Mouse (Mus musculus) lung, embryonic 15.5 days (tissue): ENCODE results near the gene Lpcat2. TPM values are rescaled to one million over a fixed set of nuclear protein-coding genes. Genes with fewer than 3 reads are reported as not detected.
A peak's percentile ranks its signal among the peaks of the same experiment; 100 is the strongest.

Experiments
- ATAC-seq: fragments of 200-750 bp; cut with Nextera tagmentation; 2 replicates; pipeline ENCODE4 v1.8.0; 2017; ENCODE audit warnings: moderate number of reproducible peaks, borderline replicate concordance; ENCODE audit not compliant: low FRiP score, low TSS enrichment; ENCODE audit errors: extremely low read depth
- H3K27ac ChIP-seq: fragments of 300-500 bp; sonication (generic); 2 replicates; pipeline ENCODE4 v1.5.1; 2015; ENCODE audit warnings: moderate library complexity, mild to moderate bottlenecking, inconsistent platforms
- H3K27me3 ChIP-seq: fragments of 300-500 bp; sonication (generic); 2 replicates; pipeline ENCODE4 v1.6.1; 2015; ENCODE audit warnings: inconsistent platforms
- H3K36me3 ChIP-seq: fragments of 300-500 bp; sonication (generic); 2 replicates; pipeline ENCODE4 v1.6.1; 2015; ENCODE audit warnings: inconsistent platforms
- H3K4me1 ChIP-seq: fragments of 300-500 bp; sonication (generic); 2 replicates; pipeline ENCODE4 v1.6.1; 2015; ENCODE audit warnings: inconsistent platforms
- H3K4me2 ChIP-seq: fragments of 300-500 bp; sonication (generic); 2 replicates; pipeline ENCODE4 v1.6.1; 2015; ENCODE audit warnings: inconsistent platforms, mild to moderate bottlenecking, moderate library complexity
- H3K4me3 ChIP-seq: fragments of 300-500 bp; sonication (generic); 2 replicates; pipeline ENCODE4 v1.5.1; 2015; ENCODE audit warnings: mild to moderate bottlenecking, inconsistent platforms
- H3K9ac ChIP-seq: fragments of 300-500 bp; sonication (generic); 2 replicates; pipeline ENCODE4 v1.6.1; 2015; ENCODE audit warnings: inconsistent platforms
- H3K9me3 ChIP-seq: fragments of 300-500 bp; sonication (generic); 2 replicates; pipeline ENCODE4 v1.6.1; 2016; ENCODE audit warnings: inconsistent platforms
- WGBS: fragments of 180-500 bp; shearing (Covaris S2); methylation state at CpG from one replicate; pipeline ENCODE4 v1.1.7; 2015; 5-methylcytosine and 5-hydroxymethylcytosine counted together
- polyA plus RNA-seq: library from polyadenylated mRNA; unstranded; fragments of >200 nt; fragmentation: Nextera tagmentation; extraction: Ambion mirVana; gene quantifications from 2 replicates; pipeline ENCODE4 v1.2.1, GENCODE M21; 2015

Gene Lpcat2
- polyA plus RNA-seq, 1 experiment from 2014 or later = 7.8 TPM

DNA sequence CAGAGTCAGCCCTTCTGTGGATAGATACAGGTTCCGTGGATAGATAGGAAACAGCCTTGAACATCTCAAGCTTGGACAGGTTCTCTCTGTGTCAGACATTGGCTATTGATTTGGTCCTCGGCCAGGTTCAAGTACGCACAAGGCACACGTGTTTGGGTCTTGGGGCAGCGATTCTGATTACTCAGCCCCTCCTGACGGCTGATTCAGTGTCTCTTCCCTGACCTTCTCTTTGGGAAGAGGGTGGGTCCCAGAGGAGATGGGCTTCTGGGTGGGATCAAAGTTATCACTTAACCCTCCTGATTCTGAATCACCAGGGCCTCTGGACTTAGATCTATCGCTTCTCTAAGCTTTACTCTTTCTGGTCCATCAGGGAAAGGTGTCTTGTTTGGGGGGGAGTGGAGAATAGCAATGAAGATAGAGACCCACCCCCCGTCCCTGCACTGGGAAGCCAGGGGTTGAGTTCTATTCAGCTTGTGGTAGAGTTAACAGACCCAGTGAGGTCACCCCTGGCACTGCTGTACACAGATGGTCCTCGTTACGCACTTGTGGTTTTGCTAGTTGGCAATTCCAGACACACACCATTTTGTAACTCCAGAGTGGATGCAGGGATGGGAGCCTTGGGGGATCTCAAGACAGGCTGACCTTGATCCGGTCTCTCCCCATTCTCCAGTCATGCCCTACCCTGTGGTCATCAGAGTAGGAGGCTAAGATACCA is 20.2 kb upstream of the Lpcat2 start:
- Histone ChIP-seq H3K36me3 (peaks cover 37% of the 10 kb centered on the region), H3K9ac (no peak overlapping the region), H3K27ac (peak overlapping the region; percentile 29; the same call in 1 of the 2 replicates), H3K27me3 (no peaks in the 10 kb centered on the region), H3K4me3 (no peak overlapping the region), H3K9me3 (no peaks in the 10 kb centered on the region), H3K4me1 (peaks cover 13% of the 10 kb centered on the region), H3K4me2 (no peak overlapping the region)
- 75% methylated on average over 11 of the region's 11 CpGs for WGBS
- no peak for ATAC-seq

DNA sequence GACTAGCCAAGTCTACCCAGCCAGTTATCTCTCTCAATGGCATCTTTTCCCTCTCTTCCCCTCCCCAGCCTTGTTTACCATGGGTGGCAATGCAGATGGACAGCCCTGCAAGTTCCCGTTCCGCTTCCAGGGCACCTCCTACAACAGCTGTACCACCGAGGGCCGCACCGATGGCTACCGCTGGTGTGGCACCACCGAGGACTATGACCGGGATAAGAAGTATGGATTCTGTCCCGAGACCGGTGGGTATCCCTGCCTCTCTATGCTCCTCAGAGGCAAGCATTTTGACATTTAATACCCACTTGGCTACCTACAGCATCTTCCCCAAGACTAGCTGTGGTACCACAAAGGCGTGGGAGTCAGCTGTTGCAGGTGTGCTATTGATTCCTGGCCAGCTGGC is 19.2 kb upstream of the Lpcat2 start:
- no peak overlapping the region for H3K9ac ChIP-seq
- no peaks in the 10 kb centered on the region for H3K9me3 ChIP-seq
- no peak overlapping the region for H3K4me3 ChIP-seq
- H3K27me3 ChIP-seq = no peaks in the 10 kb centered on the region
- H3K27ac ChIP-seq = no peak overlapping the region
- no peak for ATAC-seq
- 93% methylated on average over 11 of the region's 11 CpGs for WGBS
- peaks cover 13% of the 10 kb centered on the region for H3K4me1 ChIP-seq
- H3K36me3 ChIP-seq = peaks cover 34% of the 10 kb centered on the region
- H3K4me2 ChIP-seq = no peak overlapping the region

DNA sequence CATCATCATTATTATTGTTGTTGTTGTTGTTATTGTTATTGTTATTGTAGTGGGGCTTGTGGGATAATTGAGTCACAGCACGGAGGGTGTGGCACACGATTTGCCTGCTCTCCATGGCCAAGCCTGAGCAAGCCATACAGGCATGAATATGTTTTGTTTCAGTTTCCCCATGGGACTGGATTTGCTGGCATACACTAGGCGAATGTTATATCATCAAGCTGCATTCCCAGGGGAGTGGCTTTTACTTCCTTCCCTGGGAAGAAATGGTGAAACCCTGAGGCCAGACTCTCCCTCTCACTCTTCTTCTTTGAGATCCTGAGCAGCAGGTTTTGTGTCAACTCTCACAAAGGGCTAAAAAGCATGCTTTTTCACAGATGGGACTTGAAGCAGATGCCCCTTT is 16.5 kb upstream of the Lpcat2 start:
- H3K27ac ChIP-seq = no peak overlapping the region
- H3K4me1 ChIP-seq = peaks cover 12% of the 10 kb centered on the region
- peaks cover 25% of the 10 kb centered on the region for H3K36me3 ChIP-seq
- no peak overlapping the region for H3K4me3 ChIP-seq
- WGBS = 89% methylated on average over 3 of the region's 3 CpGs
- H3K9ac ChIP-seq = no peak overlapping the region
- H3K27me3 ChIP-seq = no peaks in the 10 kb centered on the region
- H3K9me3 ChIP-seq = no peaks in the 10 kb centered on the region
- ATAC-seq = no peak
- H3K4me2 ChIP-seq = no peak overlapping the region

DNA sequence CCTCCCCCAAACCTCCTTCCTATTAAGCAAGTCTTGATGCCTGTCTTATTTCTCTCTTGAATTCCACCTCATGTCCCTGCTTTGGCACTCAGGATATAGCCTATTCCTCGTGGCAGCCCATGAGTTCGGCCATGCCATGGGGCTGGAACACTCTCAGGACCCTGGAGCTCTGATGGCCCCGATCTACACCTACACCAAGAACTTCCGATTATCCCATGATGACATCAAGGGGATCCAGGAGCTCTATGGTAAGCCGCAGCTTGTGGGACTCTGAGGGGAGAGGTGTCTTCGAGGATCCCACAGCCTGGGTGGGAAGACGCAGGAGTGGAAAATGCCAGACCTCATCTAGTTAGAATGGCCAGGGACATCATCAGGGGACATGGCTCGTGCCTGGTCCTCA is 16.0 kb upstream of the Lpcat2 start:
- Histone ChIP-seq H3K4me3 (no peak overlapping the region), H3K27me3 (no peaks in the 10 kb centered on the region), H3K36me3 (peaks cover 28% of the 10 kb centered on the region), H3K4me2 (no peak overlapping the region), H3K9me3 (no peaks in the 10 kb centered on the region), H3K4me1 (peaks cover 7% of the 10 kb centered on the region), H3K27ac (no peak overlapping the region), H3K9ac (no peak overlapping the region)
- no peak for ATAC-seq
- 90% methylated on average over 8 of the region's 8 CpGs for WGBS

DNA sequence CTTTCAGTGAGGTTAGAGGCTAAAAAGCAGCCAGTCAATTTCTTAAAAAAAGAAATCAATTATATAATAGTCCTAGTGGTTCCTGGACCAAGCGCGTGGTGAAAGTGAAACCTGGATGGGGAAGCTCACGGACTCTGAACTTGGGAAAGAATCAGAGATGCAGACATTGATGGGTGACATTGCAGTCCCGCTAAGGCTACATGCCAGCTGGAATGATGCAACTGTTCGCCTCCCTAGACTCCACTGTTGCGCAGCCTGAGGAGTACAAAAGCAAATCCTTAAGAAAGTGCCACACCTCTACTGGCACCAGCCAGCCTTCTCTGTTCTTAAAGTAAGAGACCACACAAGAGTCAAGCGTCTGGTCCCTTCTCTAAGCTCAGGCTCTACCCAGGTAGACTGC is 15.3 kb upstream of the Lpcat2 start:
- H3K27ac ChIP-seq = no peak overlapping the region
- no peak for ATAC-seq
- no peaks in the 10 kb centered on the region for H3K9me3 ChIP-seq

DNA sequence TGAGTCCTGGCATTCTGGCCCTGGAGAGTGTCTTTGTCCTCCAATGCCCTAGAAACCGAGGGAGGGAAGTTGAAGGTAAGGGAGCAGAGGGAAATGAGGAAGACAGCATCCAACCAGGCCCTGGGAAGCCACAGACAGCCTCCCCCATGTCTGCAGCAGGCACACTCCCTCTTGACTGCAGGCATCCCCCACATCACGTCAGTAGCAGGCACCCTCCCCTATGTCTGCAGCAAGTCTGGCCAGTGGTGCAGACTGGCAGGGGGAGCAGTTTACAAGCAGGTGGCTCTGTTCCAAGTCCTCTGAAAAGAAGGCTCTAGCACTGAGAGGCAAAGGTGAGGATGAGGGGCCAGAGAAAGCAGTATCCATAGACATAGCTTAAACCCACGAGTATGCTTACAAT is 8.5 kb upstream of the Lpcat2 start:
- Histone ChIP-seq H3K27me3 (no peaks in the 10 kb centered on the region), H3K4me1 (peaks cover 56% of the 10 kb centered on the region), H3K36me3 (peaks cover 14% of the 10 kb centered on the region), H3K4me2 (peak overlapping the region; percentile 38), H3K9ac (no peak overlapping the region), H3K9me3 (no peaks in the 10 kb centered on the region), H3K27ac (peak overlapping the region; percentile 42), H3K4me3 (no peak overlapping the region)
- ATAC-seq = no peak
- WGBS = 23% methylated on average over 3 of the region's 3 CpGs

More for the DNA sequence above, 15.3 kb upstream of the Lpcat2 start:
- Histone ChIP-seq H3K4me1 (no peaks in the 10 kb centered on the region), H3K27me3 (no peaks in the 10 kb centered on the region), H3K36me3 (peaks cover 28% of the 10 kb centered on the region), H3K4me2 (no peak overlapping the region), H3K4me3 (no peak overlapping the region), H3K9ac (no peak overlapping the region)
- 81% methylated on average over 7 of the region's 7 CpGs for WGBS

DNA sequence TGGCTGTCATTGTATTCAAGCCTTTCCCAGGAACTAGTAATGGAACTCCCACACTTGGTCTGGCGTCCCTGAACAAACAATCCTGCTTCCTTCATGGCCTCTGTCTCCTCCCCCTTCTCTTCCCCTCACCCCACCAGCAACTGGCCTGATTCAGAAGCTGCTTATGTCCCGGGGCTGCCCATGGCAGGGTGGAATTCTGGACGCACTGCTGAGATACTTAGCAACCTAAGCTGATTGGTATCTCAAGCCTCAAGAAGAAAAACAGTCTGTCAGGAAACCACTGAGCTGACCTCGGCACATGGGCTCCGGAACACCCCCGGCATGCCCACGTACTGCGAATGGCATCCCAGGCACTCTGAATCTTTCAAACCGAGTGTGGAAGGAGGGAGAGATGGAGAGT is 7.8 kb upstream of the Lpcat2 start:
- WGBS = 23% methylated on average over 9 of the region's 9 CpGs
- H3K27ac ChIP-seq = peak overlapping the region; percentile 42
- H3K4me3 ChIP-seq = no peak overlapping the region
- no peaks in the 10 kb centered on the region for H3K27me3 ChIP-seq
- peak overlapping the region; percentile 38 for H3K4me2 ChIP-seq
- H3K36me3 ChIP-seq = peaks cover 15% of the 10 kb centered on the region
- no peaks in the 10 kb centered on the region for H3K9me3 ChIP-seq
- H3K4me1 ChIP-seq = peaks cover 61% of the 10 kb centered on the region
- no peak for ATAC-seq
- H3K9ac ChIP-seq = no peak overlapping the region

DNA sequence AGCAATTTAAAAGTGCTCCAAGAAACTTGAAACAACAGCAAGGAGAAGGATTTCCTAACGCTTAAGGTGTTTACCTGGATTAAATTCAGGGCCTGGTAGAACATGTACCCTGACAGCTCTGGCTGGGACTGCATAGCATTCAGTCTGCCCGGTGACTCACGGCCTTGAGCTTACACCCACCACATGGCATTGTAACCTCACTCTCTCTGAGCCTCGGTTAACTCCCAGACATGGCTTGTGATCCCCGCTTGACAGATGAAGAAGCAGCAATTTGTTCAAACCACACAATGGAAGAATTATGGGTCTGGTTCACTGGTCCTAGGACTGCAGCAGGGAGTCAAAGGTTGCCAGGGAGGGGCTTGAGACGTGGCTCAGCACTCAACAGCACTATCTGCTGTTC is 5.9 kb upstream of the Lpcat2 start:
- ATAC-seq = no peak
- H3K4me2 ChIP-seq = no peak overlapping the region
- H3K4me1 ChIP-seq = peaks cover 78% of the 10 kb centered on the region
- WGBS = 61% methylated on average over 6 of the region's 6 CpGs
- peak overlapping the region; percentile 52 for H3K27ac ChIP-seq
- no peaks in the 10 kb centered on the region for H3K27me3 ChIP-seq
- H3K9me3 ChIP-seq = no peaks in the 10 kb centered on the region
- peaks cover 15% of the 10 kb centered on the region for H3K36me3 ChIP-seq
- H3K4me3 ChIP-seq = no peak overlapping the region
- no peak overlapping the region for H3K9ac ChIP-seq

DNA sequence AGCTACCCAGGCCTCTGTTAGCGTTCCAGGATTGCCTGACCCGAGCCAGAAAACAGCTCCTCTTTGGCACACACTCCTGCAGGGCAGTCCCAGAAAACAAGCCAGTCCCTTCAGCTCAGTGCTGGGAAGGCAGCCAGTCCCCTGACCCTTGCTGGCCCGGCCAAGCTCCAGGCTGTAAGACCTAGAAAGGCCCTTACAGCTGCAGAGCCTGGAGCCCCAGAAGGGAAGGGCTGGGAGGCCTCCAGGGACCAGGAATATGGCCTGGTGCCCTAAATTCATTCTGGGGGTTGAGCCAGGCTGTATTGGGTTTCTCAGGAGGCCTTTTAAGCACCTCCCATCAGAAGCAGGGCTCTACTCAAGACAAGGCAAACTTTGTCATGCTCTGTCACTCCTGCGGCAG is 4.9 kb upstream of the Lpcat2 start:
- ATAC-seq = peak; percentile 89
- no peak overlapping the region for H3K9ac ChIP-seq
- H3K4me3 ChIP-seq = no peak overlapping the region
- H3K4me1 ChIP-seq = peaks cover 84% of the 10 kb centered on the region
- H3K9me3 ChIP-seq = no peaks in the 10 kb centered on the region
- 40% methylated on average over 4 of the region's 4 CpGs for WGBS
- no peak overlapping the region for H3K4me2 ChIP-seq
- peaks cover 14% of the 10 kb centered on the region for H3K36me3 ChIP-seq
- H3K27me3 ChIP-seq = no peaks in the 10 kb centered on the region
- peak overlapping the region; percentile 52 for H3K27ac ChIP-seq

DNA sequence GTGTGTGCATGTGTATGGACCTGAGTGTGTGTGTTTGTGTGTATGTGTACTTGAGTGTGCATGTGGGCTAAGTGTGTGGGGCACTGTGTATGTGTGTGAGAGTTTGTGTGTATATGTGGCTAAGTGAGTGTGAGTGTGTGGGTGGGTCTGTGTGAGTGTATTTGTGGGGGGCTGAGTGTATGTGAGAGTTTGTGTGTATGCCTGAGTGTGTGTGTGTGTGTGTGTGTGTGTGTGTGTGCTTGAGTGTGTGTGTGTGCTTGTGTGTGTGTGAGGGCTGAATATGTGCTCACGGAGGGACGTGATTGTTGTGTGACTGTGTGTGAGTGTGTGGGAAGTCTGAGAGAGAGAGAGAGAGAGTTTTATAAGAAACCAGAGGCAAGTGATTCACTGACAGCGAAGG is 3.8 kb upstream of the Lpcat2 start:
- H3K4me1 ChIP-seq = peaks cover 85% of the 10 kb centered on the region
- no peaks in the 10 kb centered on the region for H3K27me3 ChIP-seq

DNA sequence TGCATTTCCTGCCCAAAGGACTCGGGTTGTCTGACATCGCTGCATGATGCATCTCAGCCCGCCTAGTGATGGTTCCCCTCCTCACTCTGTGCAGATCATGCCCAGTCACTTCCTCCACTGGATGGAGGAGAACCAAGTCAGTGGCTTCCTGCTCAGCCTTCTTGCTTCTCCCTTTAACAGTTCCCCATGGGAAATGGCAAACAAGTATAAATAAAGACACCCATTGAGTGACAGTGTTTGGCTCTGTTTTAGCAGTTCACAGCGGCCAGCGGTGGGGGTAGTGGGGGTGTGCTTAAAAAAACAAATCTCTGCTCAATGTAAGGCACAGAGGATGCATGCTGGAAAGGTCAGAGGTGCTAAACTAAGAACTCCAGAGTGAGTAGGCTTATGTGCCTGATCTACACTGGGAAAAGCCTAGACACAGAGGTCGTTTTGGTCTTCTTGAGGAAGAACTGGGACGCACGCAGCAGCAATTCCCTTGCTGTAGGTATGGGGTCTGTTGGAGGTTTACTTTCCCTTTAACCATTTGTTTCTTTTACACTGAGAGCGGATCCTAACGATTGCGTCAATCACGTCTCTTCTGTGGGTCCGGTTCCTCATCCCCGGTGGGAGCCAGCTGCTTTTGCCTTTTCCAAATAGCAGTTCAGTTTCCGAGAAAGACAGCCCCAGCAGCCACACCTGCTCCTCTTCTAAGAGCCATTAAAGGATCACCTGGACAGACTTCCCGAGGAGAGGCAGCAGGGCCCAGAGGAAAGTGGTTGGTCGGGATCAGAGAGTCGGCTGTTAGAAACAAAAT is 1.8 kb upstream of the Lpcat2 start:
- peaks cover 69% of the 10 kb centered on the region for H3K4me1 ChIP-seq
- H3K27ac ChIP-seq = no peak overlapping the region
- no peaks in the 10 kb centered on the region for H3K9me3 ChIP-seq
- 34% methylated on average over 18 of the region's 18 CpGs for WGBS
- no peak overlapping the region for H3K9ac ChIP-seq
- H3K27me3 ChIP-seq = no peaks in the 10 kb centered on the region
- no peak overlapping the region for H3K4me2 ChIP-seq
- 0 out of 2 replicates have a peak, but pooled peaks cover 9% of the 10 kb centered on the region for H3K36me3 ChIP-seq
- no peak for ATAC-seq
- H3K4me3 ChIP-seq = no peak overlapping the region

More for the DNA sequence above, 3.8 kb upstream of the Lpcat2 start:
- 38% methylated on average over 3 of the region's 3 CpGs for WGBS
- no peak overlapping the region for H3K4me2 ChIP-seq
- no peak overlapping the region for H3K4me3 ChIP-seq
- H3K27ac ChIP-seq = no peak overlapping the region
- ATAC-seq = no peak
- H3K9ac ChIP-seq = no peak overlapping the region
- H3K36me3 ChIP-seq = peaks cover 12% of the 10 kb centered on the region; the same call in 1 of the 2 replicates
- no peaks in the 10 kb centered on the region for H3K9me3 ChIP-seq

DNA sequence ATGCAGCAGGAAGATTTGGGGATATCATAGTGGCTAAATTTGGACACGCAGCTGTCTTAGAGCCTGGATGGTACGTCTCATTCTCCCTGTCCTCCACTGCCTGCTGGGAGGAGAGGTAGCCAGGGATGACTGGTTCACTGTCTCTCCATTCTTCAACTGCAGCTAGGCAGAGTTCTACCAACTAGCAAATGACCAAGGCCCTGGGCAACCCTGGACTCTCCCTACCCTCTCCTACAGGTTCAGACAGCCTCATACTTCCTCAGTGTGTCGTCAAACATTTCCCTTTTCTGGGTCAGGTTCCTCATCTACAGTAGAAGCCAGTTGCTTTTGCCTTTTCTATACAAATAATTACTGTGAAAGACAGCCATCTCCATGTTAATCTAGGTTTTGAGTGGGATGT is 466 bp upstream of the Lpcat2 start:
- Histone ChIP-seq H3K36me3 (0 out of 2 replicates have a peak, but pooled peaks cover 9% of the 10 kb centered on the region), H3K27ac (no peak overlapping the region), H3K27me3 (no peaks in the 10 kb centered on the region), H3K9ac (no peak overlapping the region), H3K4me3 (peak overlapping the region; percentile 60; the same call in 1 of the 2 replicates), H3K4me2 (peak overlapping the region; percentile 84; the same call in 1 of the 2 replicates), H3K9me3 (no peaks in the 10 kb centered on the region), H3K4me1 (peaks cover 58% of the 10 kb centered on the region)
- no peak for ATAC-seq
- 79% methylated on average over 3 of the region's 3 CpGs for WGBS
